Mouse (Mus musculus): ENCODE results near the gene Asic3.

Gene Asic3

GRCm38 (mm10) chr5:24413042-24413693 is at the start of gene Asic3:
TSS of gene Asic3 (plus strand) at chr5:24413392.
- DNase-seq (ENCODE audit: low read depth, low spot score) = no peak

- DNase-seq (ENCODE audit: low read depth, low spot score) = no peak
These were observed 49.7 kb upstream of the Asic3 start for GRCm38 (mm10) chr5:24363467-24363866.

GRCm38 (mm10) chr5:24364061-24364460 is 49.1 kb upstream of the Asic3 start:
- DNase-seq (ENCODE audit: low read depth, low spot score) = no peak

GRCm38 (mm10) chr5:24364508-24364907 is 48.7 kb upstream of the Asic3 start, which contains the start of gene Nos3:
TSS of gene Nos3 (plus strand) at chr5:24364810.
- no peak for DNase-seq (ENCODE audit: low read depth, low spot score)

- no peak for DNase-seq (ENCODE audit: low read depth, low spot score)
These were observed 48.2 kb upstream of the Asic3 start for GRCm38 (mm10) chr5:24364963-24365362.

- no peak for DNase-seq (ENCODE audit: low read depth, low spot score)
These were observed 47.7 kb upstream of the Asic3 start for GRCm38 (mm10) chr5:24365528-24365927.

- DNase-seq (ENCODE audit: low read depth, low spot score) = no peak
These were observed 46.8 kb upstream of the Asic3 start for GRCm38 (mm10) chr5:24366426-24366825.

GRCm38 (mm10) chr5:24369767-24370166 is 43.4 kb upstream of the Asic3 start:
- DNase-seq (ENCODE audit: low read depth, low spot score) = no peak

GRCm38 (mm10) chr5:24373807-24374206 is 39.4 kb upstream of the Asic3 start:
- no peak for DNase-seq (ENCODE audit: low read depth, low spot score)

- no peak for DNase-seq (ENCODE audit: low read depth, low spot score)
These were observed 39.0 kb upstream of the Asic3 start for GRCm38 (mm10) chr5:24374216-24374615.

- DNase-seq (ENCODE audit: low read depth, low spot score) = no peak
These were observed 38.4 kb upstream of the Asic3 start for GRCm38 (mm10) chr5:24374666-24375328.

GRCm38 (mm10) chr5:24378700-24379099 is 34.5 kb upstream of the Asic3 start:
- DNase-seq (ENCODE audit: low read depth, low spot score) = no peak

GRCm38 (mm10) chr5:24379501-24379900 is 33.7 kb upstream of the Asic3 start:
- no peak for DNase-seq (ENCODE audit: low read depth, low spot score)

- no peak for DNase-seq (ENCODE audit: low read depth, low spot score)
These were observed 32.7 kb upstream of the Asic3 start for GRCm38 (mm10) chr5:24380499-24380898.

GRCm38 (mm10) chr5:24381486-24381885 is 31.7 kb upstream of the Asic3 start:
- DNase-seq (ENCODE audit: low read depth, low spot score) = no peak

- no peak for DNase-seq (ENCODE audit: low read depth, low spot score)
These were observed 31.2 kb upstream of the Asic3 start for GRCm38 (mm10) chr5:24381988-24382387.

GRCm38 (mm10) chr5:24383026-24383859 is 29.9 kb upstream of the Asic3 start:
- DNase-seq (ENCODE audit: low read depth, low spot score) = peak; percentile 99

- no peak for DNase-seq (ENCODE audit: low read depth, low spot score)
These were observed 28.8 kb upstream of the Asic3 start for GRCm38 (mm10) chr5:24384407-24384806.

- no peak for DNase-seq (ENCODE audit: low read depth, low spot score)
These were observed 27.8 kb upstream of the Asic3 start for GRCm38 (mm10) chr5:24385374-24385773.

GRCm38 (mm10) chr5:24385887-24386550 is 27.2 kb upstream of the Asic3 start:
- DNase-seq (ENCODE audit: low read depth, low spot score) = no peak

- DNase-seq (ENCODE audit: low read depth, low spot score) = peak; percentile 67
These were observed 25.6 kb upstream of the Asic3 start for GRCm38 (mm10) chr5:24387264-24388241.

Data from ES-CJ7 (cell line).